Mouse (Mus musculus): Measurements from ENCODE around the gene Arhgap18. TPM values are rescaled to one million over a fixed set of nuclear protein-coding genes. Genes with fewer than 3 reads are reported as not detected.

Gene Arhgap18
- 8.5 and 8.9 TPM in 2 replicates for polyA plus RNA-seq (2015; fragmentation: Nextera tagmentation; extraction: Ambion mirVana)

DNA sequence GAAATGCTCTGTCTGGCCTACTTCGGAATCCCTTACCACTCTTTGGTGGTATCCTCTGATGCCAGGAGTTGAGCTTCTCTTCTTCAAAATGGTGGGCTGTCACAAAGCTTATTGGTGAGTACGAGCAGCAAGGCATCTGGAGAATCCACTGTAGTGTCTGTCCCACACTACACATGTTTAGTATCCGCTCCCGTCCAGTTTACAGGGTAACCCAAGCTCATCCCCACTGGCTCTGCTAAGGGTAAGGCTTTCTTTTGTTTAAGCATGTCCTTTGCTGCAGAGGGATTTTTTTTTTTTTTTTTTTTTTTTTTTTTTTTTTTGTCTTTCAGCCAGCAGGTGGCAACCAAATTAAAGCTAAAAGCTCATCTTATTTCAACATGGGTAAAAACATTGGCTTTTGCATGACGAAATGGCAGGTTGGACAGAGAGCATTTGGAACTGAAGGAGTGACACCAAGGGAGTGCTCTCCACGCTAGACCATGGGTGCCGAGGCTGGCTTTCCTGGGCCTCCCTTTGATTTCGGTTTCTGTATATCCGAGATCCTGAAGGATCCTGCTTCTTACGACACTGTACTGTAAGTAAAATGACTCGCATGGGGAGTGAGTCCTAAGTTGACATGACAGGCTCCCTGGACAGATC, at the start of gene Arhgap18:
TSS of gene Arhgap18 (plus strand) at position 493 of the 639 bp plus-strand sequence.
- DNase-seq (no peak), ATAC-seq (no peak)
- Histone ChIP-seq H3K4me2 (ENCODE audit: low read depth, low read length) (no peak within 1 kb of the TSS), H3K9ac (replicated peaks) (no peak within 1 kb of the TSS), H3K4me1 (ENCODE audit: insufficient read depth) (no peaks in the 10 kb centered on the region), H3K27me3 (ENCODE audit: insufficient read depth, low read length) (no peaks in the 10 kb centered on the region), H3K9me3 (ENCODE audit: low read length) (no peaks in the 10 kb centered on the region), H3K27ac (ENCODE audit: low read depth) (no peak within 1 kb of the TSS), H3K36me3 (replicated peaks; ENCODE audit: insufficient read depth, low read length) (no peaks in the 10 kb centered on the region), H3K4me3 (ENCODE audit: low read depth, low read length) (no peak within 1 kb of the TSS)
- 58% methylated on average over 11 of the region's 11 CpGs for WGBS (ENCODE audit: insufficient replicate concordance)
- TF ChIP-seq EP300 (IDR thresholded peaks at IDR 0.05; ENCODE audit: low read depth), result no peak
- TF ChIP-seq CTCF (IDR thresholded peaks at IDR 0.05; ENCODE audit: low read depth), result peak; percentile 39

DNA sequence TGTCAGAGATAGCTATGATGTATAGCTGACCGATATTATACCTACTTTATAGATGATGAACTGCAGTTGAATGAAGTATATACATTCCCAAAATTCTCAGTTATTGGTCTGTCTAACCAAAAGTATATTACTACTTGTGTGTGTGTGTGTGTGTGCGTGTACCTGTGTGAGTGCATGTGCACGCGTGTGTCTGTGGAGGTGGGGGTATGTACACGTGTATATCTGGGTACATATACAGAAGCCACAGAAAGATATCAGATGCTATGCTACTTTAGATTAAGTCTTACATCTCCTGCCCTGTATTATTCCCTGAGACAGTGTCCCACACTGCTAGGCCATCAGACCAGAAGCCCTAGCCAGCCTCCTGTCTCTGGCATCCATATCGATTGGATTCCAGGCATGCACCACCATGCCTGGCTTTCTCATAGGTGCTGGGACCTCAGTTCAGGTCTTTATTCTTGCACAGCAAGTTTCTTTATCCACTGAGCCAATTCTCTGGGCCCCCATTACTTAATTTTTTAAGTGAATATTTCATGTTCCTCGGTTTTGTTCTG, 42.7 kb upstream of the Arhgap18 start:
- no peak overlapping the region for H3K9ac ChIP-seq (replicated peaks)
- no peaks in the 10 kb centered on the region for H3K36me3 ChIP-seq (replicated peaks; ENCODE audit: insufficient read depth, low read length)
- no peak overlapping the region for H3K27ac ChIP-seq (ENCODE audit: low read depth)
- no peaks in the 10 kb centered on the region for H3K4me1 ChIP-seq (ENCODE audit: insufficient read depth)
- ATAC-seq, result no peak
- H3K4me2 ChIP-seq (ENCODE audit: low read depth, low read length), result no peak overlapping the region
- DNase-seq, result no peak
- no peaks in the 10 kb centered on the region for H3K27me3 ChIP-seq (ENCODE audit: insufficient read depth, low read length)
- no peak overlapping the region for H3K4me3 ChIP-seq (ENCODE audit: low read depth, low read length)
- H3K9me3 ChIP-seq (ENCODE audit: low read length), result no peaks in the 10 kb centered on the region
- TF ChIP-seq EP300 (IDR thresholded peaks at IDR 0.05; ENCODE audit: low read depth), result no peak
- TF ChIP-seq CTCF (IDR thresholded peaks at IDR 0.05; ENCODE audit: low read depth), result no peak
- 82% methylated on average over 7 of the region's 7 CpGs for WGBS (ENCODE audit: insufficient replicate concordance)

DNA sequence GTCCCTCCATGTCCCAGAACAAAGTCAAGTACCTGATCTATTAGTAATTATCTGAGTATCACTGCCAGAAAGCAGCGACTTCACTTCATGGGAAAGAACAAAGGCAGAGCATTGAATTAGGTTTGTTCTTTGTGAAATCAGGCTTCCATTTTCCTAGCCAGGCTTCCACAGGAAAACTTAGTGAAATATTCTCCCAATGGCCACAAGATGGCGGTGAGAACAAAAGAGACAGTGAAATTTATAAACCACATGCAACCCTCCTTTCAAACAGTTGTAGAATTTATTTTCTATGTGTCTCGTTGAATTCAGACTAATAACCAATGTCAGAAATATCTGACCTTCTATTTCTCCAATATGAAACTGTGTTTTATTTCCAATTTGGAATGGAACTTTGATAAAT, 42.2 kb upstream of the Arhgap18 start:
- H3K4me3 ChIP-seq (ENCODE audit: low read depth, low read length), result no peak overlapping the region
- no peak for DNase-seq
- H3K27ac ChIP-seq (ENCODE audit: low read depth), result no peak overlapping the region
- WGBS (ENCODE audit: insufficient replicate concordance), result 4% methylated on average over 3 of the region's 3 CpGs
- H3K36me3 ChIP-seq (replicated peaks; ENCODE audit: insufficient read depth, low read length), result no peaks in the 10 kb centered on the region
- no peaks in the 10 kb centered on the region for H3K27me3 ChIP-seq (ENCODE audit: insufficient read depth, low read length)
- no peaks in the 10 kb centered on the region for H3K4me1 ChIP-seq (ENCODE audit: insufficient read depth)
- H3K9ac ChIP-seq (replicated peaks), result no peak overlapping the region
- no peak for ATAC-seq
- no peak overlapping the region for H3K4me2 ChIP-seq (ENCODE audit: low read depth, low read length)
- no peaks in the 10 kb centered on the region for H3K9me3 ChIP-seq (ENCODE audit: low read length)
- peak; percentile 66 for TF ChIP-seq CTCF (IDR thresholded peaks at IDR 0.05; ENCODE audit: low read depth)
- TF ChIP-seq EP300 (IDR thresholded peaks at IDR 0.05; ENCODE audit: low read depth), result no peak

DNA sequence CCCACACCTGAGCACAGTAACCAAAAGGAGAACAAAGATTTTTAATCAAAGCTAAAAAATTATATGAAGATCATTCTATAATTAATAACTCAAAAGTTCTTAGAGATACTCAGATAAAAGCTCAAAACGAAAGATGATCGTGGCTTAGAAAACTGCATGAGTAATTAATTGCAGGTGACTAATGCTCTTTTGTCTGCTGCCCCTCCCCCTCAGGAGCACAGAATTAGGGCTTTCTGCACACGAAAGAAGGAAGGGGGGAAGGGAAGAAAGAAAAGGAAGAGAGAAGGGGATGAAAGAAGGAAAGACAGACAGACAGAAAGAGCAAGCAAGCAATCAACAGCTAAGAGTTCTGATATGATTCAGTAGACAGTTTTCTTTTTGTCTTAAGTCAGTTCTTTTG, 39.2 kb upstream of the Arhgap18 start:
- ATAC-seq, result no peak
- Histone ChIP-seq H3K27ac (ENCODE audit: low read depth) (no peak overlapping the region), H3K4me3 (ENCODE audit: low read depth, low read length) (no peak overlapping the region), H3K9me3 (ENCODE audit: low read length) (no peaks in the 10 kb centered on the region), H3K36me3 (replicated peaks; ENCODE audit: insufficient read depth, low read length) (no peaks in the 10 kb centered on the region), H3K9ac (replicated peaks) (no peak overlapping the region), H3K27me3 (ENCODE audit: insufficient read depth, low read length) (no peaks in the 10 kb centered on the region), H3K4me2 (ENCODE audit: low read depth, low read length) (no peak overlapping the region), H3K4me1 (ENCODE audit: insufficient read depth) (no peaks in the 10 kb centered on the region)
- WGBS (ENCODE audit: insufficient replicate concordance), result 59% methylated on average over 3 of the region's 3 CpGs
- TF ChIP-seq CTCF (IDR thresholded peaks at IDR 0.05; ENCODE audit: low read depth) (no peak), EP300 (IDR thresholded peaks at IDR 0.05; ENCODE audit: low read depth) (no peak)
- DNase-seq, result no peak

DNA sequence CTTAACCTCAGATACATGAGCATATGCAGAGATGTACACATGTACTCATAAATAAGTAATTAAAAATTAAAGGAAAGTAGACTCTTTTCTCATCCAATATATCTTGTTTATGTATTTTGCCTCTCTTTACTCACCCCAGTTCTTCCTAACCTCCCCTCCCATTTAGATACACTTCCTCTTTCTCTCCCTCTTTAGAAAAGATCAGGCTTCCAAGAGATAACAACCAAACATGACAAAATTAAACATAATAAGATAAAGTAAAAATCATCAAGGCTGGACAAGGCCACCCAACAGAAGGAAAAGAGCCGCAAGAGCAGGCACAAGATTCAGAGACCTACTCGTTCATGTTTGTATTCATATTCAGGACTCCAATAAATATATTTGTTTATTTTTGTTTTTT, 28.5 kb upstream of the Arhgap18 start:
- no peak for TF ChIP-seq CTCF (IDR thresholded peaks at IDR 0.05; ENCODE audit: low read depth)
- TF ChIP-seq EP300 (IDR thresholded peaks at IDR 0.05; ENCODE audit: low read depth), result no peak
- H3K4me2 ChIP-seq (ENCODE audit: low read depth, low read length), result no peak overlapping the region
- no peak for ATAC-seq
- no peak overlapping the region for H3K4me3 ChIP-seq (ENCODE audit: low read depth, low read length)
- no peak overlapping the region for H3K27ac ChIP-seq (ENCODE audit: low read depth)
- no peaks in the 10 kb centered on the region for H3K4me1 ChIP-seq (ENCODE audit: insufficient read depth)
- H3K9ac ChIP-seq (replicated peaks), result no peak overlapping the region
- DNase-seq, result no peak
- H3K36me3 ChIP-seq (replicated peaks; ENCODE audit: insufficient read depth, low read length), result no peaks in the 10 kb centered on the region
- H3K9me3 ChIP-seq (ENCODE audit: low read length), result no peaks in the 10 kb centered on the region
- no peaks in the 10 kb centered on the region for H3K27me3 ChIP-seq (ENCODE audit: insufficient read depth, low read length)
- 70% methylated on average over 2 of the region's 2 CpGs for WGBS (ENCODE audit: insufficient replicate concordance)

DNA sequence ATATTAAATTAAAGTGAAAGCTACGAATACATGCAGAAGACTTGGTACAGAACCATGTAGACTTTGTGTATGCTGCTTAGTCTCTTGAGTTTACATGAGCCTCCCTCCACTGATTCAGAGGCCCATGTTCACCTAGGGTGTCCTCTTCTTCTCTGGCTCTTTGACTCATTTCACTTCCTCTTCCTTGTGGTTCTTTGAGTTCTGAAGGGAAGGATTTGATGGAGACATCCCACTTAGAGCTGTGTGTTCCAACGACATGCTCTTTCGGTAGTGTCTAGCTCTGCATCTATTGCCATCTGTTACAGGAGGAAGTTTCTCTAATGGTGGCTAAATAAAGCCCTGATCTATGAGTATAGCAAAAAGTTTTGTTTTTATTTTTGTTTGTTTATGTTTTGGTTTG, 28.0 kb upstream of the Arhgap18 start:
- Histone ChIP-seq H3K4me2 (ENCODE audit: low read depth, low read length) (no peak overlapping the region), H3K27ac (ENCODE audit: low read depth) (no peak overlapping the region), H3K9me3 (ENCODE audit: low read length) (no peaks in the 10 kb centered on the region), H3K36me3 (replicated peaks; ENCODE audit: insufficient read depth, low read length) (no peaks in the 10 kb centered on the region), H3K4me3 (ENCODE audit: low read depth, low read length) (no peak overlapping the region), H3K27me3 (ENCODE audit: insufficient read depth, low read length) (no peaks in the 10 kb centered on the region), H3K4me1 (ENCODE audit: insufficient read depth) (no peaks in the 10 kb centered on the region), H3K9ac (replicated peaks) (no peak overlapping the region)
- WGBS (ENCODE audit: insufficient replicate concordance), result 73% methylated on average over 3 of the region's 3 CpGs
- ATAC-seq (no peak), DNase-seq (no peak)
- no peak for TF ChIP-seq EP300 (IDR thresholded peaks at IDR 0.05; ENCODE audit: low read depth)
- TF ChIP-seq CTCF (IDR thresholded peaks at IDR 0.05; ENCODE audit: low read depth), result no peak
